Mouse (Mus musculus): ENCODE results near the gene Actrt2. TPM values are rescaled to one million over a fixed set of nuclear protein-coding genes. Genes with fewer than 3 reads are reported as not detected.
A peak's percentile ranks its signal among the peaks of the same experiment; 100 is the strongest.

Actrt2 gene
- polyA plus RNA-seq, 1 experiment from 2014 or later, result not detected

- 76% methylated on average over 5 of the region's 5 CpGs for WGBS
- Histone ChIP-seq H3K27me3 (ENCODE audit: control insufficient read depth, insufficient read depth, low read length) (no peaks in the 10 kb centered on the region), H3K36me3 (ENCODE audit: control insufficient read depth, insufficient read depth, low read length) (no peaks in the 10 kb centered on the region), H3K9me3 (ENCODE audit: control insufficient read depth, low read length) (no peaks in the 10 kb centered on the region), H3K9ac (replicated peaks; ENCODE audit: low read length) (no peak overlapping the region), H3K4me3 (replicated peaks; ENCODE audit: low read depth, low read length) (no peak overlapping the region), H3K27ac (replicated peaks; ENCODE audit: low read depth, low read length) (no peak overlapping the region), H3K4me2 (ENCODE audit: low read length) (no peak overlapping the region), H3K4me1 (ENCODE audit: control insufficient read depth, insufficient read depth, low read length) (peaks cover 4% of the 10 kb centered on the region; the same call in 1 of the 2 replicates)
- no peak for ATAC-seq (ENCODE audit: low FRiP score, low TSS enrichment)
- DNase-seq, result no peak
Observed at GRCm38 (mm10) chr4:154696552-154696951, 28.9 kb upstream of the Actrt2 start.

GRCm38 (mm10) chr4:154696146-154696545 is 28.5 kb upstream of the Actrt2 start:
- no peak for ATAC-seq (ENCODE audit: low FRiP score, low TSS enrichment)
- H3K9ac ChIP-seq (replicated peaks; ENCODE audit: low read length), result no peak overlapping the region
- no peak overlapping the region for H3K4me3 ChIP-seq (replicated peaks; ENCODE audit: low read depth, low read length)
- H3K27ac ChIP-seq (replicated peaks; ENCODE audit: low read depth, low read length), result no peak overlapping the region
- no peak overlapping the region for H3K4me2 ChIP-seq (ENCODE audit: low read length)
- no peaks in the 10 kb centered on the region for H3K27me3 ChIP-seq (ENCODE audit: control insufficient read depth, insufficient read depth, low read length)
- H3K9me3 ChIP-seq (ENCODE audit: control insufficient read depth, low read length), result no peaks in the 10 kb centered on the region
- H3K4me1 ChIP-seq (ENCODE audit: control insufficient read depth, insufficient read depth, low read length), result peaks cover 4% of the 10 kb centered on the region; the same call in 1 of the 2 replicates
- no peaks in the 10 kb centered on the region for H3K36me3 ChIP-seq (ENCODE audit: control insufficient read depth, insufficient read depth, low read length)
- no peak for DNase-seq
- WGBS, result 26% methylated on average over 4 of the region's 4 CpGs

- WGBS, result 92% methylated on average over 5 of the region's 5 CpGs
- Histone ChIP-seq H3K4me1 (ENCODE audit: control insufficient read depth, insufficient read depth, low read length) (peaks cover 4% of the 10 kb centered on the region; the same call in 1 of the 2 replicates), H3K9ac (replicated peaks; ENCODE audit: low read length) (no peak overlapping the region), H3K27me3 (ENCODE audit: control insufficient read depth, insufficient read depth, low read length) (no peaks in the 10 kb centered on the region), H3K4me2 (ENCODE audit: low read length) (no peak overlapping the region), H3K27ac (replicated peaks; ENCODE audit: low read depth, low read length) (no peak overlapping the region), H3K36me3 (ENCODE audit: control insufficient read depth, insufficient read depth, low read length) (no peaks in the 10 kb centered on the region), H3K9me3 (ENCODE audit: control insufficient read depth, low read length) (no peaks in the 10 kb centered on the region), H3K4me3 (replicated peaks; ENCODE audit: low read depth, low read length) (no peak overlapping the region)
- no peak for ATAC-seq (ENCODE audit: low FRiP score, low TSS enrichment)
- no peak for DNase-seq
Observed at GRCm38 (mm10) chr4:154694361-154694760, 26.7 kb upstream of the Actrt2 start.

GRCm38 (mm10) chr4:154693348-154694015 is 25.8 kb upstream of the Actrt2 start:
- 85% methylated on average over 20 of the region's 20 CpGs for WGBS
- no peaks in the 10 kb centered on the region for H3K27me3 ChIP-seq (ENCODE audit: control insufficient read depth, insufficient read depth, low read length)
- no peaks in the 10 kb centered on the region for H3K9me3 ChIP-seq (ENCODE audit: control insufficient read depth, low read length)
- H3K4me3 ChIP-seq (replicated peaks; ENCODE audit: low read depth, low read length), result no peak overlapping the region
- DNase-seq (no peak), ATAC-seq (ENCODE audit: low FRiP score, low TSS enrichment) (no peak)
- H3K36me3 ChIP-seq (ENCODE audit: control insufficient read depth, insufficient read depth, low read length), result no peaks in the 10 kb centered on the region
- H3K4me2 ChIP-seq (ENCODE audit: low read length), result no peak overlapping the region
- no peak overlapping the region for H3K9ac ChIP-seq (replicated peaks; ENCODE audit: low read length)
- no peak overlapping the region for H3K27ac ChIP-seq (replicated peaks; ENCODE audit: low read depth, low read length)
- H3K4me1 ChIP-seq (ENCODE audit: control insufficient read depth, insufficient read depth, low read length), result peaks cover 4% of the 10 kb centered on the region; the same call in 1 of the 2 replicates

- no peaks in the 10 kb centered on the region for H3K36me3 ChIP-seq (ENCODE audit: control insufficient read depth, insufficient read depth, low read length)
- ATAC-seq (ENCODE audit: low FRiP score, low TSS enrichment) (no peak), DNase-seq (no peak)
- H3K9ac ChIP-seq (replicated peaks; ENCODE audit: low read length), result no peak overlapping the region
- H3K27me3 ChIP-seq (ENCODE audit: control insufficient read depth, insufficient read depth, low read length), result no peaks in the 10 kb centered on the region
- H3K4me1 ChIP-seq (ENCODE audit: control insufficient read depth, insufficient read depth, low read length), result no peaks in the 10 kb centered on the region
- no peak overlapping the region for H3K4me2 ChIP-seq (ENCODE audit: low read length)
- H3K4me3 ChIP-seq (replicated peaks; ENCODE audit: low read depth, low read length), result no peak overlapping the region
- H3K9me3 ChIP-seq (ENCODE audit: control insufficient read depth, low read length), result no peaks in the 10 kb centered on the region
- WGBS, result 82% methylated on average over 5 of the region's 5 CpGs
- no peak overlapping the region for H3K27ac ChIP-seq (replicated peaks; ENCODE audit: low read depth, low read length)
Observed at GRCm38 (mm10) chr4:154683068-154683752, 15.5 kb upstream of the Actrt2 start.

- Histone ChIP-seq H3K9ac (replicated peaks; ENCODE audit: low read length) (no peak overlapping the region), H3K27ac (replicated peaks; ENCODE audit: low read depth, low read length) (no peak overlapping the region), H3K4me2 (ENCODE audit: low read length) (no peak overlapping the region), H3K4me1 (ENCODE audit: control insufficient read depth, insufficient read depth, low read length) (no peaks in the 10 kb centered on the region), H3K27me3 (ENCODE audit: control insufficient read depth, insufficient read depth, low read length) (no peaks in the 10 kb centered on the region), H3K4me3 (replicated peaks; ENCODE audit: low read depth, low read length) (no peak overlapping the region), H3K36me3 (ENCODE audit: control insufficient read depth, insufficient read depth, low read length) (no peaks in the 10 kb centered on the region), H3K9me3 (ENCODE audit: control insufficient read depth, low read length) (no peaks in the 10 kb centered on the region)
- ATAC-seq (ENCODE audit: low FRiP score, low TSS enrichment) (no peak), DNase-seq (no peak)
- WGBS, result 47% methylated on average over 14 of the region's 14 CpGs
Observed at GRCm38 (mm10) chr4:154682311-154682710, 14.6 kb upstream of the Actrt2 start.

GRCm38 (mm10) chr4:154675441-154676000 is 7.9 kb upstream of the Actrt2 start:
- H3K27me3 ChIP-seq (ENCODE audit: control insufficient read depth, insufficient read depth, low read length), result no peaks in the 10 kb centered on the region
- no peak overlapping the region for H3K4me3 ChIP-seq (replicated peaks; ENCODE audit: low read depth, low read length)
- H3K4me2 ChIP-seq (ENCODE audit: low read length), result no peak overlapping the region
- H3K4me1 ChIP-seq (ENCODE audit: control insufficient read depth, insufficient read depth, low read length), result peaks cover 8% of the 10 kb centered on the region; the same call in 1 of the 2 replicates
- no peak overlapping the region for H3K27ac ChIP-seq (replicated peaks; ENCODE audit: low read depth, low read length)
- H3K9ac ChIP-seq (replicated peaks; ENCODE audit: low read length), result no peak overlapping the region
- ATAC-seq (ENCODE audit: low FRiP score, low TSS enrichment), result no peak
- no peaks in the 10 kb centered on the region for H3K9me3 ChIP-seq (ENCODE audit: control insufficient read depth, low read length)
- DNase-seq, result no peak
- 63% methylated on average over 10 of the region's 10 CpGs for WGBS
- no peaks in the 10 kb centered on the region for H3K36me3 ChIP-seq (ENCODE audit: control insufficient read depth, insufficient read depth, low read length)

GRCm38 (mm10) chr4:154674966-154675365 is 7.3 kb upstream of the Actrt2 start:
- Histone ChIP-seq H3K4me2 (ENCODE audit: low read length) (peak overlapping the region; percentile 35), H3K4me3 (replicated peaks; ENCODE audit: low read depth, low read length) (no peak overlapping the region), H3K36me3 (ENCODE audit: control insufficient read depth, insufficient read depth, low read length) (no peaks in the 10 kb centered on the region), H3K9me3 (ENCODE audit: control insufficient read depth, low read length) (no peaks in the 10 kb centered on the region), H3K9ac (replicated peaks; ENCODE audit: low read length) (no peak overlapping the region), H3K27ac (replicated peaks; ENCODE audit: low read depth, low read length) (no peak overlapping the region), H3K4me1 (ENCODE audit: control insufficient read depth, insufficient read depth, low read length) (peaks cover 8% of the 10 kb centered on the region; the same call in 1 of the 2 replicates), H3K27me3 (ENCODE audit: control insufficient read depth, insufficient read depth, low read length) (no peaks in the 10 kb centered on the region)
- ATAC-seq (ENCODE audit: low FRiP score, low TSS enrichment) (no peak), DNase-seq (peak; percentile 65)
- WGBS, result 22% methylated on average over 15 of the region's 15 CpGs
